26 mouse cellular contexts compared by ENCODE assay signal in genomic region chr7:89155223-89155622, GRCm38 (mm10).
DNase-seq lines count a peak whose midpoint lies in the region; ATAC-seq and TF ChIP-seq lines count a peak whose summit lies in the region.
"Had no signal": no experiment of that assay in that cellular context is flagged by ENCODE, and none has a peak within 500 bp of the region (broad histone marks: within the 10 kb centered on the region; RNA-seq: fewer than 3 reads in every experiment).

No protein-coding gene starts in this region.

- H3K27me3 ChIP-seq in heart, embryonic 14.5 days (ENCODE audit: control insufficient read depth, insufficient read depth, low read length), result no peaks in the 10 kb centered on the region
- H3K27me3 ChIP-seq in kidney, embryonic 16.5 days (ENCODE audit: insufficient read depth, low read length), result no peaks in the 10 kb centered on the region
- H3K27me3 ChIP-seq in liver, embryonic 15.5 days, result no peaks in the 10 kb centered on the region
- no peaks in the 10 kb centered on the region for H3K27me3 ChIP-seq in myocyte (ENCODE audit: control insufficient read depth, insufficient read depth, insufficient read length)
- H3K27me3 ChIP-seq: embryonic facial prominence, embryonic 13.5 days; forebrain, embryonic 12.5 days; hindbrain, embryonic 13.5 days; limb, embryonic 12.5 days; midbrain, embryonic 13.5 days had no signal

- ATAC-seq in heart, embryonic 14.5 days (ENCODE audit: insufficient number of reproducible peaks, insufficient read depth, low FRiP score, low read depth), result no peak
- ATAC-seq in kidney, embryonic 16.5 days (ENCODE audit: low FRiP score, low TSS enrichment), result no peak
- peak; percentile 64 for ATAC-seq in liver, embryonic 15.5 days (ENCODE audit: insufficient read depth)
- ATAC-seq: CD4-positive, CD25-positive, alpha-beta regulatory T cell, adult 4 months; intestine, postnatal 0 days; midbrain, embryonic 13.5 days had no signal

- H3K4me3 ChIP-seq in heart, embryonic 14.5 days (ENCODE audit: control insufficient read depth in 1 of 2, insufficient read depth in 1 of 2, low read depth in 1 of 2, low read length in 2 of 2), result no peak overlapping the region
- H3K4me3 ChIP-seq in kidney, embryonic 16.5 days (ENCODE audit: low read length), result no peak overlapping the region
- no peak overlapping the region for H3K4me3 ChIP-seq in liver, embryonic 15.5 days (replicated peaks)
- no peak overlapping the region for H3K4me3 ChIP-seq in myocyte
- H3K4me3 ChIP-seq: embryonic facial prominence, embryonic 13.5 days; forebrain, embryonic 12.5 days; hindbrain, embryonic 13.5 days; limb, embryonic 12.5 days; midbrain, embryonic 13.5 days had no signal

- peak overlapping the region; percentile 3 to 9; a peak in 2 of 4 replicates for H3K27ac ChIP-seq in heart, embryonic 14.5 days (replicated peaks in 1 of 2; ENCODE audit: control insufficient read depth in 1 of 2, insufficient read depth in 1 of 2, low read depth in 2 of 2, low read length in 2 of 2)
- no peak overlapping the region; the same call in 1 of the 2 replicates for H3K27ac ChIP-seq in kidney, embryonic 16.5 days (ENCODE audit: low read length)
- H3K27ac ChIP-seq in liver, embryonic 15.5 days (replicated peaks), result no peak overlapping the region
- H3K27ac ChIP-seq: embryonic facial prominence, embryonic 13.5 days; forebrain, embryonic 12.5 days; hindbrain, embryonic 13.5 days; limb, embryonic 12.5 days; macrophage; midbrain, embryonic 13.5 days had no signal

- H3K36me3 ChIP-seq in heart, embryonic 14.5 days (ENCODE audit: control insufficient read depth, insufficient read depth, low read length), result peaks cover 37% of the 10 kb centered on the region
- H3K36me3 ChIP-seq in kidney, embryonic 16.5 days (ENCODE audit: insufficient read depth, low read length), result peaks cover 16% of the 10 kb centered on the region
- H3K36me3 ChIP-seq in liver, embryonic 15.5 days (replicated peaks), result peaks cover 4% of the 10 kb centered on the region; the same call in 1 of the 2 replicates
- H3K36me3 ChIP-seq in myocyte (ENCODE audit: control insufficient read depth, insufficient read depth), result peaks cover 12% of the 10 kb centered on the region
- H3K36me3 ChIP-seq: forebrain, embryonic 12.5 days had no signal

- H3K9ac ChIP-seq in heart, embryonic 14.5 days (ENCODE audit: low read length), result no peak overlapping the region
- H3K9ac ChIP-seq in kidney, embryonic 16.5 days (replicated peaks; ENCODE audit: low read length), result no peak overlapping the region; the same call in 1 of the 2 replicates
- no peak overlapping the region for H3K9ac ChIP-seq in liver, embryonic 15.5 days
- H3K9ac ChIP-seq: embryonic facial prominence, embryonic 13.5 days; forebrain, embryonic 12.5 days; hindbrain, embryonic 13.5 days; limb, embryonic 12.5 days; midbrain, embryonic 13.5 days had no signal

- TF ChIP-seq POLR2A in myocyte (IDR thresholded peaks at IDR 0.05; ENCODE audit: insufficient read length, low read depth), result no peak

- H3ac ChIP-seq in myocyte (ENCODE audit: control insufficient read depth, insufficient read length), result no peak overlapping the region

- DNase-seq in heart, adult 18-20 months, result no peak
- DNase-seq in kidney, postnatal 14 days, result no peak
- no peak for DNase-seq in spleen, postnatal 36 days (ENCODE audit: low spot score in 2 of 2)
- DNase-seq: adrenal gland, postnatal 14 days; cerebellum, adult 11 months; cerebellum, adult 9-10 months; cerebellum, postnatal 36 days; embryo, embryonic 11 days; gastrocnemius, postnatal 10 days; heart, postnatal 14 days; kidney, adult 9 months; kidney, postnatal 25 days; lung, adult 2 months; thymus, postnatal 4 days had no signal

- H3K9me3 ChIP-seq in heart, embryonic 14.5 days (ENCODE audit: control insufficient read depth, low read length), result no peaks in the 10 kb centered on the region
- no peaks in the 10 kb centered on the region for H3K9me3 ChIP-seq in kidney, embryonic 16.5 days (ENCODE audit: low read length)
- no peaks in the 10 kb centered on the region for H3K9me3 ChIP-seq in liver, embryonic 15.5 days (replicated peaks)
- H3K9me3 ChIP-seq: embryonic facial prominence, embryonic 13.5 days; forebrain, embryonic 12.5 days; hindbrain, embryonic 13.5 days; limb, embryonic 12.5 days; midbrain, embryonic 13.5 days had no signal

- 75% methylated on average over 6 of the region's 6 CpGs for WGBS in heart, embryonic 14.5 days
- WGBS in kidney, embryonic 16.5 days, result 68% methylated on average over 6 of the region's 6 CpGs
- 67% methylated on average over 6 of the region's 6 CpGs for WGBS in liver, embryonic 15.5 days (ENCODE audit: insufficient replicate concordance)

- H3K4me1 ChIP-seq in heart, embryonic 14.5 days (ENCODE audit: control insufficient read depth in 2 of 2, insufficient read depth in 2 of 2, low read length in 2 of 2), result peaks cover 7 to 16% of the 10 kb centered on the region in 2 experiments
- H3K4me1 ChIP-seq in kidney, embryonic 16.5 days (ENCODE audit: insufficient read depth, low read length), result peaks cover 3% of the 10 kb centered on the region; the same call in 1 of the 2 replicates
- H3K4me1 ChIP-seq in liver, embryonic 15.5 days (replicated peaks), result peaks cover 3% of the 10 kb centered on the region; the same call in 1 of the 2 replicates
- H3K4me1 ChIP-seq: forebrain, embryonic 12.5 days; midbrain, embryonic 13.5 days had no signal

- no peak overlapping the region for H3K4me2 ChIP-seq in heart, embryonic 14.5 days (ENCODE audit: low read length)
- peak overlapping the region; percentile 16; the same call in 1 of the 2 replicates for H3K4me2 ChIP-seq in kidney, embryonic 16.5 days (replicated peaks; ENCODE audit: low read depth, low read length)
- no peak overlapping the region for H3K4me2 ChIP-seq in liver, embryonic 15.5 days
- H3K4me2 ChIP-seq in myocyte (ENCODE audit: low read depth), result peak overlapping the region; percentile 46
- H3K4me2 ChIP-seq: embryonic facial prominence, embryonic 13.5 days; forebrain, embryonic 12.5 days; hindbrain, embryonic 13.5 days; limb, embryonic 12.5 days; midbrain, embryonic 13.5 days had no signal

- H3K79me2 ChIP-seq in myocyte (ENCODE audit: control insufficient read depth, insufficient read depth), result no peaks in the 10 kb centered on the region

TF ChIP-seq in myocyte, 11 proteins besides CTCF, POLR2A, EP300 and RAD21:
- TF ChIP-seq MYOD1 (IDR thresholded peaks at IDR 0.05; ENCODE audit: control insufficient read depth in 1 of 3, insufficient read length in 2 of 3, low read depth in 2 of 3) (no peak), SRF (IDR thresholded peaks at IDR 0.05; ENCODE audit: control insufficient read depth, insufficient read length, low read depth) (no peak), MAX (IDR thresholded peaks at IDR 0.05; ENCODE audit: low read depth) (no peak), POLR2AphosphoS2 (IDR thresholded peaks at IDR 0.05; ENCODE audit: insufficient read length, low read depth) (no peak), REST (IDR thresholded peaks at IDR 0.05; ENCODE audit: insufficient read depth, insufficient read length) (no peak), CEBPB (IDR thresholded peaks at IDR 0.05; ENCODE audit: insufficient read depth, poor library complexity, severe bottlenecking) (no peak), MYOG (IDR thresholded peaks at IDR 0.05; ENCODE audit: control insufficient read depth in 1 of 3, insufficient read depth in 1 of 3, insufficient read length in 2 of 3, low read depth in 2 of 3) (no peak), TCF12 (IDR thresholded peaks at IDR 0.05; ENCODE audit: insufficient read depth, poor library complexity, severe bottlenecking) (no peak), TCF3 (IDR thresholded peaks at IDR 0.05; ENCODE audit: insufficient read length, low read depth) (no peak), USF1 (IDR thresholded peaks at IDR 0.05; ENCODE audit: low read depth) (no peak)

Comparison
In these comparisons a context has a peak if more than half of its experiments do, and no peak if none do; other contexts are left out.
1. H3K27ac ChIP-seq: peak in heart, embryonic 14.5 days (2 of 2); none in kidney, embryonic 16.5 days (single experiment) and liver, embryonic 15.5 days (single experiment).
2. H3K4me2 ChIP-seq: peak in kidney, embryonic 16.5 days (single experiment) and myocyte (single experiment); none in heart, embryonic 14.5 days (single experiment) and liver, embryonic 15.5 days (single experiment).